Mouse (Mus musculus): ENCODE results near the gene Eps15l1. TPM values are rescaled to one million over a fixed set of nuclear protein-coding genes. Genes with fewer than 3 reads are reported as not detected.
A peak's percentile ranks its signal among the peaks of the same experiment; 100 is the strongest.

Eps15l1 gene
- polyA plus RNA-seq, 2 experiments: 16.9 to 21.1 TPM

- H3K9ac ChIP-seq (replicated peaks): no peak overlapping the region
- no peaks in the 10 kb centered on the region for H3K9me3 ChIP-seq (ENCODE audit: control insufficient read depth, low read length)
- no peaks in the 10 kb centered on the region for H3K27me3 ChIP-seq (ENCODE audit: control insufficient read depth, insufficient read depth, low read length)
- no peak overlapping the region for H3K27ac ChIP-seq
- no peak overlapping the region for H3K4me2 ChIP-seq (ENCODE audit: low read depth)
- WGBS (ENCODE audit: insufficient replicate concordance): 85% methylated on average over 3 of the region's 3 CpGs
- DNase-seq (ENCODE audit: low read depth in 3 of 3, low spot score in 3 of 3) (no peak), ATAC-seq (ENCODE audit: insufficient read depth) (no peak)
- TF ChIP-seq EP300 (IDR thresholded peaks at IDR 0.05; ENCODE audit: low read depth) (no peak), CTCF (IDR thresholded peaks at IDR 0.05; ENCODE audit: low read depth) (no peak)
- no peaks in the 10 kb centered on the region; the same call in 1 of the 2 replicates for H3K36me3 ChIP-seq (replicated peaks; ENCODE audit: control insufficient read depth, insufficient read depth, low read depth)
- no peak overlapping the region for H3K4me3 ChIP-seq (ENCODE audit: insufficient read depth in 1 of 2, low read depth in 2 of 2, low read length in 2 of 2)
- H3K4me1 ChIP-seq (replicated peaks; ENCODE audit: control insufficient read depth in 2 of 2, insufficient read depth in 2 of 2, low read length in 1 of 2): peaks cover 0 to 33% of the 10 kb centered on the region in 2 experiments; a peak in 2 of 4 replicates
Measured at GRCm38 (mm10) chr8:72356593-72356992, 64.7 kb downstream of the Eps15l1 start.

GRCm38 (mm10) chr8:72354272-72354671 is 67.0 kb downstream of the Eps15l1 start:
- Histone ChIP-seq H3K9me3 (ENCODE audit: control insufficient read depth, low read length) (no peaks in the 10 kb centered on the region), H3K4me1 (replicated peaks; ENCODE audit: control insufficient read depth in 2 of 2, insufficient read depth in 2 of 2, low read length in 1 of 2) (peaks cover 0 to 37% of the 10 kb centered on the region in 2 experiments; a peak in 3 of 4 replicates), H3K27me3 (ENCODE audit: control insufficient read depth, insufficient read depth, low read length) (no peaks in the 10 kb centered on the region), H3K27ac (no peak overlapping the region), H3K4me2 (ENCODE audit: low read depth) (no peak overlapping the region), H3K9ac (replicated peaks) (no peak overlapping the region), H3K4me3 (ENCODE audit: insufficient read depth in 1 of 2, low read depth in 2 of 2, low read length in 2 of 2) (no peak overlapping the region), H3K36me3 (replicated peaks; ENCODE audit: control insufficient read depth, insufficient read depth, low read depth) (no peaks in the 10 kb centered on the region; the same call in 1 of the 2 replicates)
- DNase-seq (ENCODE audit: low read depth in 3 of 3, low spot score in 3 of 3): peak in 1 of 3 experiments; percentile 10
- TF ChIP-seq EP300 (IDR thresholded peaks at IDR 0.05; ENCODE audit: low read depth) (no peak), CTCF (IDR thresholded peaks at IDR 0.05; ENCODE audit: low read depth) (no peak)
- 4% methylated on average over 11 of the region's 11 CpGs for WGBS (ENCODE audit: insufficient replicate concordance)
- ATAC-seq (ENCODE audit: insufficient read depth): peak; percentile 48; the same call in 1 of the 2 replicates

- Histone ChIP-seq H3K4me3 (ENCODE audit: insufficient read depth in 1 of 2, low read depth in 2 of 2, low read length in 2 of 2) (no peak overlapping the region), H3K36me3 (replicated peaks; ENCODE audit: control insufficient read depth, insufficient read depth, low read depth) (no peaks in the 10 kb centered on the region; the same call in 1 of the 2 replicates), H3K27me3 (ENCODE audit: control insufficient read depth, insufficient read depth, low read length) (no peaks in the 10 kb centered on the region), H3K27ac (no peak overlapping the region), H3K4me2 (ENCODE audit: low read depth) (no peak overlapping the region), H3K9me3 (ENCODE audit: control insufficient read depth, low read length) (no peaks in the 10 kb centered on the region), H3K9ac (replicated peaks) (no peak overlapping the region), H3K4me1 (replicated peaks; ENCODE audit: control insufficient read depth in 2 of 2, insufficient read depth in 2 of 2, low read length in 1 of 2) (peaks cover 0 to 37% of the 10 kb centered on the region in 2 experiments; a peak in 3 of 4 replicates)
- WGBS (ENCODE audit: insufficient replicate concordance): 60% methylated on average over 7 of the region's 7 CpGs
- no peak for ATAC-seq (ENCODE audit: insufficient read depth)
- no peak for DNase-seq (ENCODE audit: low read depth in 3 of 3, low spot score in 3 of 3)
- TF ChIP-seq CTCF (IDR thresholded peaks at IDR 0.05; ENCODE audit: low read depth): no peak
- TF ChIP-seq EP300 (IDR thresholded peaks at IDR 0.05; ENCODE audit: low read depth): no peak
Measured at GRCm38 (mm10) chr8:72353700-72354045, 67.6 kb downstream of the Eps15l1 start.

GRCm38 (mm10) chr8:72352951-72353699 is 68.1 kb downstream of the Eps15l1 start:
- Histone ChIP-seq H3K9me3 (ENCODE audit: control insufficient read depth, low read length) (no peaks in the 10 kb centered on the region), H3K36me3 (replicated peaks; ENCODE audit: control insufficient read depth, insufficient read depth, low read depth) (no peaks in the 10 kb centered on the region; the same call in 1 of the 2 replicates), H3K4me2 (ENCODE audit: low read depth) (no peak overlapping the region), H3K4me1 (replicated peaks; ENCODE audit: control insufficient read depth in 2 of 2, insufficient read depth in 2 of 2, low read length in 1 of 2) (peaks cover 0 to 37% of the 10 kb centered on the region in 2 experiments; a peak in 3 of 4 replicates), H3K27me3 (ENCODE audit: control insufficient read depth, insufficient read depth, low read length) (no peaks in the 10 kb centered on the region), H3K9ac (replicated peaks) (no peak overlapping the region), H3K27ac (no peak overlapping the region), H3K4me3 (ENCODE audit: insufficient read depth in 1 of 2, low read depth in 2 of 2, low read length in 2 of 2) (no peak overlapping the region)
- ATAC-seq (ENCODE audit: insufficient read depth) (peak; percentile 20; the same call in 1 of the 2 replicates), DNase-seq (ENCODE audit: low read depth in 3 of 3, low spot score in 3 of 3) (no peak)
- no peak for TF ChIP-seq EP300 (IDR thresholded peaks at IDR 0.05; ENCODE audit: low read depth)
- TF ChIP-seq CTCF (IDR thresholded peaks at IDR 0.05; ENCODE audit: low read depth): no peak
- 65% methylated on average over 8 of the region's 8 CpGs for WGBS (ENCODE audit: insufficient replicate concordance)

- no peak overlapping the region for H3K9ac ChIP-seq (replicated peaks)
- DNase-seq (ENCODE audit: low read depth in 3 of 3, low spot score in 3 of 3) (no peak), ATAC-seq (ENCODE audit: insufficient read depth) (no peak)
- H3K36me3 ChIP-seq (replicated peaks; ENCODE audit: control insufficient read depth, insufficient read depth, low read depth): no peaks in the 10 kb centered on the region
- peaks cover 0 to 37% of the 10 kb centered on the region in 2 experiments; a peak in 3 of 4 replicates for H3K4me1 ChIP-seq (replicated peaks; ENCODE audit: control insufficient read depth in 2 of 2, insufficient read depth in 2 of 2, low read length in 1 of 2)
- no peak overlapping the region for H3K4me2 ChIP-seq (ENCODE audit: low read depth)
- no peak overlapping the region for H3K27ac ChIP-seq
- 44% methylated on average over 7 of the region's 7 CpGs for WGBS (ENCODE audit: insufficient replicate concordance)
- no peaks in the 10 kb centered on the region for H3K27me3 ChIP-seq (ENCODE audit: control insufficient read depth, insufficient read depth, low read length)
- H3K4me3 ChIP-seq (ENCODE audit: insufficient read depth in 1 of 2, low read depth in 2 of 2, low read length in 2 of 2): no peak overlapping the region
- no peak for TF ChIP-seq CTCF (IDR thresholded peaks at IDR 0.05; ENCODE audit: low read depth)
- TF ChIP-seq EP300 (IDR thresholded peaks at IDR 0.05; ENCODE audit: low read depth): no peak
- H3K9me3 ChIP-seq (ENCODE audit: control insufficient read depth, low read length): no peaks in the 10 kb centered on the region
Measured at GRCm38 (mm10) chr8:72351405-72352005, 69.8 kb downstream of the Eps15l1 start.

Data from liver, embryonic 14.5 days (tissue).